Mouse (Mus musculus): ENCODE measurements around the gene Shkbp1. TPM values are rescaled to one million over a fixed set of nuclear protein-coding genes. Genes with fewer than 3 reads are reported as not detected.
A peak's percentile ranks its signal among the peaks of the same experiment; 100 is the strongest.

The Shkbp1 gene
- polyA plus RNA-seq, 1 experiment from 2014 or later, result 50.9 TPM

- Histone ChIP-seq H3K9ac (ENCODE audit: low read length) (no peak overlapping the region), H3K4me3 (ENCODE audit: low read depth, low read length) (no peak overlapping the region), H3K27me3 (ENCODE audit: control insufficient read depth, insufficient read depth, low read length) (peaks cover 42% of the 10 kb centered on the region), H3K4me1 (ENCODE audit: control insufficient read depth, insufficient read depth, low read length) (peaks cover 2% of the 10 kb centered on the region; the same call in 1 of the 2 replicates), H3K4me2 (ENCODE audit: low read depth, severe bottlenecking) (no peak overlapping the region), H3K9me3 (ENCODE audit: control insufficient read depth, low read length) (no peaks in the 10 kb centered on the region), H3K27ac (replicated peaks; ENCODE audit: low read depth, low read length) (no peak overlapping the region), H3K36me3 (ENCODE audit: control insufficient read depth, insufficient read depth, low read length) (no peaks in the 10 kb centered on the region)
- WGBS, result 41% methylated on average over 16 of the region's 16 CpGs
- ATAC-seq (ENCODE audit: insufficient number of reproducible peaks, low FRiP score, low TSS enrichment, low read depth) (no peak), DNase-seq (ENCODE audit: low spot score) (no peak)
Observed at GRCm38 (mm10) chr7:27391416-27391815, 35.6 kb upstream of the Shkbp1 start.

GRCm38 (mm10) chr7:27389213-27389612 is 33.4 kb upstream of the Shkbp1 start:
- no peaks in the 10 kb centered on the region for H3K4me1 ChIP-seq (ENCODE audit: control insufficient read depth, insufficient read depth, low read length)
- H3K9ac ChIP-seq (ENCODE audit: low read length), result no peak overlapping the region
- no peaks in the 10 kb centered on the region for H3K36me3 ChIP-seq (ENCODE audit: control insufficient read depth, insufficient read depth, low read length)
- DNase-seq (ENCODE audit: low spot score) (no peak), ATAC-seq (ENCODE audit: insufficient number of reproducible peaks, low FRiP score, low TSS enrichment, low read depth) (no peak)
- no peak overlapping the region for H3K4me2 ChIP-seq (ENCODE audit: low read depth, severe bottlenecking)
- peaks cover 20% of the 10 kb centered on the region for H3K27me3 ChIP-seq (ENCODE audit: control insufficient read depth, insufficient read depth, low read length)
- no peak overlapping the region for H3K4me3 ChIP-seq (ENCODE audit: low read depth, low read length)
- WGBS, result 69% methylated on average over 6 of the region's 6 CpGs
- H3K27ac ChIP-seq (replicated peaks; ENCODE audit: low read depth, low read length), result no peak overlapping the region
- H3K9me3 ChIP-seq (ENCODE audit: control insufficient read depth, low read length), result no peaks in the 10 kb centered on the region

GRCm38 (mm10) chr7:27384731-27385130 is 28.9 kb upstream of the Shkbp1 start:
- no peaks in the 10 kb centered on the region for H3K27me3 ChIP-seq (ENCODE audit: control insufficient read depth, insufficient read depth, low read length)
- no peaks in the 10 kb centered on the region for H3K9me3 ChIP-seq (ENCODE audit: control insufficient read depth, low read length)
- no peaks in the 10 kb centered on the region for H3K4me1 ChIP-seq (ENCODE audit: control insufficient read depth, insufficient read depth, low read length)
- H3K4me3 ChIP-seq (ENCODE audit: low read depth, low read length), result no peak overlapping the region
- H3K9ac ChIP-seq (ENCODE audit: low read length), result no peak overlapping the region
- H3K36me3 ChIP-seq (ENCODE audit: control insufficient read depth, insufficient read depth, low read length), result no peaks in the 10 kb centered on the region
- H3K27ac ChIP-seq (replicated peaks; ENCODE audit: low read depth, low read length), result no peak overlapping the region
- WGBS, result 38% methylated on average over 4 of the region's 4 CpGs
- H3K4me2 ChIP-seq (ENCODE audit: low read depth, severe bottlenecking), result no peak overlapping the region
- DNase-seq (ENCODE audit: low spot score) (peak; percentile 76), ATAC-seq (ENCODE audit: insufficient number of reproducible peaks, low FRiP score, low TSS enrichment, low read depth) (no peak)

DNA sequence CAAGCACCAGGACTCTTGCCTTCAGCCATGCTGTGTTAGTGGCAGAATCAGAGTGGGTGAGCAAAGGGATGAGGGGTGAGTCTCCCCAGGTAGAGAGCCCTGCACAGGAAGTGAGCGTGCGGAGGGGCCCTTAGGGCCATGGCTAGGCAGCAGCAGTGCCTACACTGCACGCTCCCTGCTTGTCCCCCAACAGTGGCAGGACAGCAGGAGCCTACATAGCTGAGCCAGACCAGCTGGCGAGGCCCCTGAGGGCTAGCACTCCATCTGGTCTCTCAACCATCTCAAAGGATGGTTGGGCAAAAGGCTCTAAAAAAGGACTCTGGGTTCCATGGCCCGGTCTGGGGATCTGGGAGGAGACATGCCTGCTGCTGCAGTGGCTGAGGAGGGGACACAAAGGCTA is 28.3 kb upstream of the Shkbp1 start:
- H3K4me2 ChIP-seq (ENCODE audit: low read depth, severe bottlenecking), result no peak overlapping the region
- no peaks in the 10 kb centered on the region for H3K4me1 ChIP-seq (ENCODE audit: control insufficient read depth, insufficient read depth, low read length)
- DNase-seq (ENCODE audit: low spot score) (no peak), ATAC-seq (ENCODE audit: insufficient number of reproducible peaks, low FRiP score, low TSS enrichment, low read depth) (no peak)
- H3K9ac ChIP-seq (ENCODE audit: low read length), result no peak overlapping the region
- H3K27ac ChIP-seq (replicated peaks; ENCODE audit: low read depth, low read length), result no peak overlapping the region
- WGBS, result 78% methylated on average over 5 of the region's 5 CpGs
- H3K36me3 ChIP-seq (ENCODE audit: control insufficient read depth, insufficient read depth, low read length), result no peaks in the 10 kb centered on the region
- H3K27me3 ChIP-seq (ENCODE audit: control insufficient read depth, insufficient read depth, low read length), result no peaks in the 10 kb centered on the region
- no peaks in the 10 kb centered on the region for H3K9me3 ChIP-seq (ENCODE audit: control insufficient read depth, low read length)
- H3K4me3 ChIP-seq (ENCODE audit: low read depth, low read length), result no peak overlapping the region

GRCm38 (mm10) chr7:27383233-27383632 is 27.4 kb upstream of the Shkbp1 start:
- Histone ChIP-seq H3K9me3 (ENCODE audit: control insufficient read depth, low read length) (no peaks in the 10 kb centered on the region), H3K27me3 (ENCODE audit: control insufficient read depth, insufficient read depth, low read length) (no peaks in the 10 kb centered on the region), H3K4me1 (ENCODE audit: control insufficient read depth, insufficient read depth, low read length) (no peaks in the 10 kb centered on the region), H3K4me2 (ENCODE audit: low read depth, severe bottlenecking) (no peak overlapping the region), H3K27ac (replicated peaks; ENCODE audit: low read depth, low read length) (no peak overlapping the region), H3K36me3 (ENCODE audit: control insufficient read depth, insufficient read depth, low read length) (no peaks in the 10 kb centered on the region), H3K9ac (ENCODE audit: low read length) (no peak overlapping the region), H3K4me3 (ENCODE audit: low read depth, low read length) (no peak overlapping the region)
- WGBS, result 86% methylated on average over 1 of the region's 1 CpGs
- DNase-seq (ENCODE audit: low spot score), result no peak
- no peak for ATAC-seq (ENCODE audit: insufficient number of reproducible peaks, low FRiP score, low TSS enrichment, low read depth)

DNA sequence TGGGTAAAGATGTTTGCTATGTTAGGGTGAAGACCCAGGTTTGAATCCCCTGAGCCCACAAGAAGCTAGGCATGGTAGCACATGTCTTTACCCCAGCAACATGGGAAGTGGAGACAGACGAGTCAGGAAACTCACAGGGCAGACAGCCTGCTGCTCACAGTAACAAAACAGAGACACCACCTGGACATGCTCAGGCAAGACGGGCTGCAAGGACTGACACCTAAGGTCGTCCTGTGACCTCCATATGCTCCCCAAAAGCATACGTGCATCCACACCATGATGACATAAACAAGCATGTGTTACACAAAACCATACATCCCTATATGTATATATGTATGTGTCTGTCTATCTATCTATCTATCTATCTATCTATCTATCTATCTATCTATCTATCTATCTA is 25.7 kb upstream of the Shkbp1 start:
- no peaks in the 10 kb centered on the region for H3K9me3 ChIP-seq (ENCODE audit: control insufficient read depth, low read length)
- no peak for ATAC-seq (ENCODE audit: insufficient number of reproducible peaks, low FRiP score, low TSS enrichment, low read depth)
- H3K4me1 ChIP-seq (ENCODE audit: control insufficient read depth, insufficient read depth, low read length), result no peaks in the 10 kb centered on the region
- no peak overlapping the region for H3K27ac ChIP-seq (replicated peaks; ENCODE audit: low read depth, low read length)
- H3K36me3 ChIP-seq (ENCODE audit: control insufficient read depth, insufficient read depth, low read length), result no peaks in the 10 kb centered on the region
- no peak overlapping the region for H3K4me3 ChIP-seq (ENCODE audit: low read depth, low read length)
- H3K27me3 ChIP-seq (ENCODE audit: control insufficient read depth, insufficient read depth, low read length), result peaks cover 3% of the 10 kb centered on the region; the same call in 1 of the 2 replicates
- 52% methylated on average over 4 of the region's 4 CpGs for WGBS
- no peak overlapping the region for H3K9ac ChIP-seq (ENCODE audit: low read length)
- no peak overlapping the region for H3K4me2 ChIP-seq (ENCODE audit: low read depth, severe bottlenecking)
- DNase-seq (ENCODE audit: low spot score), result no peak

DNA sequence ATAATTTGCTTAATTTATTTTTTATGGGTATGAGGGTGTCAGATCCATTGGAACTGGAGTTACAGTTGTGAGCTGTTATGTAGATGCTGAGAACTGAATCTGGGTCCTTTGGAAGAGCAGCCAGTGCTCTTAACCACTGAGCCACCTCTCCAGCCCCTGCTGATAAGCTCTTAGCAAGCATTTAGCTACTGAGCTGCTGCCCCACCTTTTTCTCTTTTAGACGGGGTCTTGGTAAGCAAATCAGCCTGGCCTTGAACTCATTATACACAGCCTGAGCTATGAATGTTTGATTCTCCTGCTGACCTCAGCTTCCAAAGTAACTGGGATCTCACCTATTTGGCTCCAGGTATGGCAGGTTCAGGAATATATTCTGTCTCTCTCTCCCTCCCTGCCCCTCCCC is 25.2 kb upstream of the Shkbp1 start:
- Histone ChIP-seq H3K9ac (ENCODE audit: low read length) (no peak overlapping the region), H3K27me3 (ENCODE audit: control insufficient read depth, insufficient read depth, low read length) (peaks cover 8% of the 10 kb centered on the region), H3K36me3 (ENCODE audit: control insufficient read depth, insufficient read depth, low read length) (no peaks in the 10 kb centered on the region), H3K4me1 (ENCODE audit: control insufficient read depth, insufficient read depth, low read length) (no peaks in the 10 kb centered on the region), H3K9me3 (ENCODE audit: control insufficient read depth, low read length) (no peaks in the 10 kb centered on the region), H3K27ac (replicated peaks; ENCODE audit: low read depth, low read length) (no peak overlapping the region), H3K4me3 (ENCODE audit: low read depth, low read length) (no peak overlapping the region), H3K4me2 (ENCODE audit: low read depth, severe bottlenecking) (no peak overlapping the region)
- WGBS, result 19% methylated on average over 1 of the region's 1 CpGs
- DNase-seq (ENCODE audit: low spot score) (no peak), ATAC-seq (ENCODE audit: insufficient number of reproducible peaks, low FRiP score, low TSS enrichment, low read depth) (no peak)

DNA sequence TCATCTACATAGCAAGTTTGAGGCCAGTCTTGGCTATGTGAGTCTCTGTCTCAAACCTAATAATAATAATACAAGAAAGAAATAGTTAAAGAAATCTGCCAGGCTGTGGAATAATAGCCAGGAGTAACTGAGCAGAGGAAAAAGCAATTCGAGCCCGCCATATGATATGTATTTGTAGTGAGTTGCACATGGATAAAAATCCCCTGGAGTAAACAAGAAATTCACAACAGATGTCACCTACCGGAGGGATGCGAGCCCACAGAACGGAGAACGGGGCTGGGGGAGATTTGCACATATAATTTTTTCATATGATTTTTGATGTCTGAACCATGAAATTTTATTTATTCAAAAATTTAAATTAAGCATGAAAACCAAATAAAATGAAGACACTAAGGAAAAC is 24.0 kb upstream of the Shkbp1 start:
- ATAC-seq (ENCODE audit: insufficient number of reproducible peaks, low FRiP score, low TSS enrichment, low read depth) (no peak), DNase-seq (ENCODE audit: low spot score) (no peak)
- H3K27me3 ChIP-seq (ENCODE audit: control insufficient read depth, insufficient read depth, low read length), result peaks cover 18% of the 10 kb centered on the region
- no peak overlapping the region for H3K4me3 ChIP-seq (ENCODE audit: low read depth, low read length)
- H3K4me1 ChIP-seq (ENCODE audit: control insufficient read depth, insufficient read depth, low read length), result no peaks in the 10 kb centered on the region
- no peak overlapping the region for H3K27ac ChIP-seq (replicated peaks; ENCODE audit: low read depth, low read length)
- 75% methylated on average over 6 of the region's 6 CpGs for WGBS
- H3K4me2 ChIP-seq (ENCODE audit: low read depth, severe bottlenecking), result no peak overlapping the region
- no peak overlapping the region for H3K9ac ChIP-seq (ENCODE audit: low read length)
- H3K36me3 ChIP-seq (ENCODE audit: control insufficient read depth, insufficient read depth, low read length), result no peaks in the 10 kb centered on the region
- no peaks in the 10 kb centered on the region; the same call in 1 of the 2 replicates for H3K9me3 ChIP-seq (ENCODE audit: control insufficient read depth, low read length)

DNA sequence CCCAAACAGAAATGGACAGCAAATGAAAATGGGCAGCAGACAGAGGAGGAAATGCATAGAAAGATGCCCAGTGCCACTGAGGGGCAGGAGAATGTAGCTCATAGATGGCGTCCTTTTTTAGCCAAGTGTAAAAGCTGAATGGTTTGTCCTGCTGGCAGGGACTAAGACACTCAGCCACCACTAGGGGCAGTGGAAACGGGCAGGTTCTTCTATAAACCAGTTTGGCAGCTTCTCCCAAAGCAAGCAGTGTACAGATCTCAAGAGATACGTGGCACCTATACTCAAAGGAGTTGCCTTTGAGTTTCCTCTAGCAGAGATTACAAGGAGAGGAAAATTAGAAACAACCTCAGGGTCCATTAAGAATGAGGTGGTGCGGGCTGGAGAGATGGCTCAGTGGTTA is 22.6 kb upstream of the Shkbp1 start:
- Histone ChIP-seq H3K9ac (ENCODE audit: low read length) (no peak overlapping the region), H3K9me3 (ENCODE audit: control insufficient read depth, low read length) (no peaks in the 10 kb centered on the region; the same call in 1 of the 2 replicates)
- no peak for ATAC-seq (ENCODE audit: insufficient number of reproducible peaks, low FRiP score, low TSS enrichment, low read depth)

More for the DNA sequence above, 22.6 kb upstream of the Shkbp1 start:
- Histone ChIP-seq H3K4me2 (ENCODE audit: low read depth, severe bottlenecking) (no peak overlapping the region), H3K27me3 (ENCODE audit: control insufficient read depth, insufficient read depth, low read length) (peaks cover 31% of the 10 kb centered on the region), H3K4me3 (ENCODE audit: low read depth, low read length) (no peak overlapping the region), H3K36me3 (ENCODE audit: control insufficient read depth, insufficient read depth, low read length) (no peaks in the 10 kb centered on the region), H3K27ac (replicated peaks; ENCODE audit: low read depth, low read length) (no peak overlapping the region), H3K4me1 (ENCODE audit: control insufficient read depth, insufficient read depth, low read length) (no peaks in the 10 kb centered on the region)
- 27% methylated on average over 4 of the region's 4 CpGs for WGBS
- DNase-seq (ENCODE audit: low spot score), result no peak

Measured in limb, embryonic 11.5 days (tissue).